8 mouse cellular contexts compared by ENCODE assay signal in the genomic region with DNA sequence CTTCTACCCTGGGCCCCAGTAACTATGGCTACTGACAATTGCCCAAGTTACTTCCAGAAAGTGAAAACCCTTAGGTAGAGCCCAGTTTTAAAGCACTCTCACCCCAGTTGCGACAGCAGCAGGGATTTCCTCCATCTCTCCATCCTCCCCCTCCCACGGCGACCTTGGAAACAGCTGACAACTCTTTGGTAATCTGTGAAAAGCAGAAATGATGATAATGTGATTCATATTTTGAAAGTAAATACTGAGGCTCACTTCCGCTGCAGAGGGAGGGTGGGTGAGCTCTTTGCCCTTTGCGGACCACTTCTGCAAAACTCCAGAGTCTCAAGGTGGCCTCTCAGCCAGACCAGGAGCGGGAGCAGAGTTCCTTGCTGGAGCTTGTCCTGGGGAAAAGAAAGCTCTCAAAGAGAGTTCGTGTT. TPM values are rescaled to one million over a fixed set of nuclear protein-coding genes. Genes with fewer than 3 reads are reported as not detected.
A peak's percentile ranks its signal among the peaks of the same experiment; 100 is the strongest.
DNase-seq lines count a peak whose midpoint lies in the region; ATAC-seq and TF ChIP-seq lines count a peak whose summit lies in the region.

No protein-coding gene starts in this region.

- no peak for TF ChIP-seq POLR2A in CH12.LX (IDR thresholded peaks at IDR 0.05; ENCODE audit: low read depth, low read length)

- 63% methylated on average over 7 of the region's 7 CpGs for WGBS in heart, embryonic 13.5 days
- 1% methylated on average over 7 of the region's 7 CpGs for WGBS in macrophage (ENCODE audit: missing documents)
- 76% methylated on average over 7 of the region's 7 CpGs for WGBS in forebrain, embryonic 10.5 days

- H3K9me3 ChIP-seq in CH12.LX (replicated peaks; ENCODE audit: low read length) = peaks cover 20% of the 10 kb centered on the region
- no peaks in the 10 kb centered on the region for H3K9me3 ChIP-seq in heart, embryonic 13.5 days
- H3K9me3 ChIP-seq in forebrain, embryonic 10.5 days = no peaks in the 10 kb centered on the region

- peak; percentile 98 for DNase-seq in heart, adult 11 months
- no peak for DNase-seq in heart, adult 8-10 months (ENCODE audit: low spot score)
- peak; percentile 66 for DNase-seq in CH12.LX (ENCODE audit: extremely low read depth)
- DNase-seq in forebrain, embryonic 10.5 days (ENCODE audit: extremely low spot score, low spot score) = no peak
- no peak for DNase-seq in left cerebral cortex, postnatal 4 days
- DNase-seq in right cerebral cortex, postnatal 4 days = no peak

- H3K36me3 ChIP-seq in CH12.LX (replicated peaks in 1 of 2; ENCODE audit: control insufficient read depth in 1 of 2, insufficient read depth in 1 of 2, low read length in 1 of 2) = peaks cover 0 to 2% of the 10 kb centered on the region in 2 experiments
- peaks cover 18% of the 10 kb centered on the region for H3K36me3 ChIP-seq in heart, embryonic 13.5 days
- no peaks in the 10 kb centered on the region for H3K36me3 ChIP-seq in macrophage (ENCODE audit: inconsistent target)
- H3K36me3 ChIP-seq in forebrain, embryonic 10.5 days (replicated peaks) = no peaks in the 10 kb centered on the region

- H3K27ac ChIP-seq in CH12.LX (ENCODE audit: insufficient read depth, low read depth) (no peak overlapping the region), macrophage (peak overlapping the region; percentile 88)
- H3K27ac ChIP-seq in heart, embryonic 13.5 days (replicated peaks) = 0 out of 2 replicates have a peak overlapping the region, but pooled peaks have one; percentile 5
- no peak overlapping the region for H3K27ac ChIP-seq in forebrain, embryonic 10.5 days

- H3K4me1 ChIP-seq in CH12.LX (ENCODE audit: control insufficient read depth in 1 of 2, insufficient read depth in 2 of 2) = peaks cover 20 to 57% of the 10 kb centered on the region in 2 experiments
- H3K4me1 ChIP-seq in heart, embryonic 13.5 days = peaks cover 59% of the 10 kb centered on the region
- peaks cover 28% of the 10 kb centered on the region for H3K4me1 ChIP-seq in forebrain, embryonic 10.5 days

- TF ChIP-seq CTCF in CH12.LX (conservative IDR thresholded peaks at IDR 0.05 in 1 of 2, IDR thresholded peaks at IDR 0.05 in 1 of 2; ENCODE audit: low read depth in 2 of 2, low read length in 2 of 2) = no peak

- TF ChIP-seq RAD21 in CH12.LX (IDR thresholded peaks at IDR 0.05; ENCODE audit: low read depth, low read length) = no peak

- peaks cover 2% of the 10 kb centered on the region for H3K27me3 ChIP-seq in CH12.LX (replicated peaks)
- peaks cover 10% of the 10 kb centered on the region for H3K27me3 ChIP-seq in heart, embryonic 13.5 days (replicated peaks)
- peaks cover 62% of the 10 kb centered on the region for H3K27me3 ChIP-seq in forebrain, embryonic 10.5 days (ENCODE audit: poor library complexity, severe bottlenecking)

- intact Hi-C loops in left cerebral cortex, postnatal 4 days (cut with DNase I) = no loop called here

- H3K9ac ChIP-seq in CH12.LX (ENCODE audit: insufficient read depth, low read depth) = no peak overlapping the region
- peak overlapping the region; percentile 91 for H3K9ac ChIP-seq in heart, embryonic 13.5 days

- no peak overlapping the region for H3K4me3 ChIP-seq in CH12.LX (replicated peaks in 1 of 3; ENCODE audit: low read depth in 2 of 3, low read length in 2 of 3, poor library complexity in 1 of 3)
- H3K4me3 ChIP-seq in heart, embryonic 13.5 days = peak overlapping the region; percentile 80
- H3K4me3 ChIP-seq in macrophage (ENCODE audit: inconsistent target) = no peak overlapping the region
- H3K4me3 ChIP-seq in forebrain, embryonic 10.5 days = no peak overlapping the region

- H3K79me2 ChIP-seq in CH12.LX (replicated peaks; ENCODE audit: control insufficient read depth, extremely low read depth, insufficient read depth, poor library complexity, severe bottlenecking) (no peaks in the 10 kb centered on the region), macrophage (ENCODE audit: inconsistent target) (peaks cover 26% of the 10 kb centered on the region)

- peak; percentile 84 for TF ChIP-seq EP300 in CH12.LX (IDR thresholded peaks at IDR 0.05; ENCODE audit: low read length)

- in situ Hi-C loops in CH12.LX (cut with MboI; ENCODE audit: low pct_ligation_motif_present, low pct_unique_long_range_greater_than_20kb, low sequenced_read_pairs) = no loop called here

- H3K4me2 ChIP-seq in CH12.LX (ENCODE audit: insufficient read depth, low read depth, poor library complexity, severe bottlenecking) = peak overlapping the region; percentile 69
- peak overlapping the region; percentile 95 for H3K4me2 ChIP-seq in heart, embryonic 13.5 days

- dilution Hi-C loops in CH12.LX (cut with MboI; ENCODE audit: extremely low pct_ligation_motif_present, extremely low pct_unique_long_range_greater_than_20kb, low sequenced_read_pairs) = no loop called here

- ATAC-seq in heart, embryonic 13.5 days (ENCODE audit: extremely low read depth, insufficient number of reproducible peaks, low FRiP score, low TSS enrichment) = no peak

TF ChIP-seq in CH12.LX, 34 proteins besides CTCF, POLR2A, EP300 and RAD21:
- TF ChIP-seq ZKSCAN1 (IDR thresholded peaks at IDR 0.05; ENCODE audit: borderline replicate concordance, low read depth, low read length) (no peak), SMC3 (IDR thresholded peaks at IDR 0.05; ENCODE audit: low read depth, low read length) (no peak), CHD2 (IDR thresholded peaks at IDR 0.05; ENCODE audit: low read length) (peak; percentile 44; the same call in 1 of the 2 replicates), IRF4 (IDR thresholded peaks at IDR 0.05; ENCODE audit: low read depth, low read length) (peak; percentile 89; the same call in 1 of the 2 replicates), RCOR1 (conservative IDR thresholded peaks at IDR 0.05; ENCODE audit: low read depth, low read length) (peak; percentile 60; the same call in 1 of the 2 replicates), MAFK (IDR thresholded peaks at IDR 0.05; ENCODE audit: insufficient replicate concordance, low read length) (0 out of 2 replicates have a peak, but pooled peaks have one; percentile 33), ELF1 (IDR thresholded peaks at IDR 0.05; ENCODE audit: low read depth, low read length) (peak; percentile 22; the same call in 1 of the 2 replicates), MYC (IDR thresholded peaks at IDR 0.05; ENCODE audit: low read depth, low read length) (no peak), TCF12 (IDR thresholded peaks at IDR 0.05; ENCODE audit: low read depth, low read length) (peak; percentile 31; the same call in 1 of the 2 replicates), ZNF384 (IDR thresholded peaks at IDR 0.05; ENCODE audit: low read depth, low read length) (no peak), ETS1 (conservative IDR thresholded peaks at IDR 0.05; ENCODE audit: low read depth, low read length) (peak; percentile 88), ZMIZ1 (IDR thresholded peaks at IDR 0.05; ENCODE audit: low read depth, low read length) (no peak), NRF1 (IDR thresholded peaks at IDR 0.05; ENCODE audit: low read depth, low read length) (no peak)

RNA-seq across cellular contexts. Expression of a gene that starts 3.6 kb away (rescaled TPM):
- total RNA-seq in heart, adult 8-10 months (2022) = 10 to 100 TPM; 40.3 to 74.6 (median 52.7) TPM
- total RNA-seq in CH12.LX (2012; rRNA removed) = not detected in 2 replicates
- 0.12 and 0.16 TPM in 2 replicates for total RNA-seq in CH12.LX (2014; rRNA removed)
- polyA plus RNA-seq in CH12.LX (2012; ENCODE audit: insufficient read length, low read depth) = 0.74 and 1.4 TPM in 2 replicates
- polyA plus RNA-seq in heart, embryonic 13.5 days (2015; fragmentation: Nextera tagmentation; extraction: Ambion mirVana) = 14.2 and 15.1 TPM in 2 replicates
- 10 to 100 TPM in 16 of 26 experiments, 1 to 10 TPM in 10; 4.1 to 68.4 (median 11.7) TPM for total RNA-seq in macrophage (2018; cell fraction: chromatin; rRNA removed)
- total RNA-seq in macrophage (2018; cell fraction: cytosol; rRNA removed) = 10 to 100 TPM in 25 of 26 experiments, 1 to 10 TPM in 1; 7.5 to 87.4 (median 24.8) TPM
- 10 to 100 TPM; 12.5 to 98.5 (median 28.2) TPM for total RNA-seq in macrophage (2018; cell fraction: nucleus; rRNA removed)
- polyA plus RNA-seq in macrophage (2018) = 3.1 to 17.3 TPM (median 5.7 TPM) in 3 replicates
- 2.6 and 3.0 TPM in 2 replicates for polyA plus RNA-seq in forebrain, embryonic 10.5 days (2016; fragmentation: Nextera tagmentation; extraction: Ambion mirVana)
- total RNA-seq in left cerebral cortex, postnatal 4 days (2021) = 10 to 100 TPM; 13.1 to 15.1 TPM

RNA-seq across cellular contexts. Expression of a gene that starts 17.4 kb away (rescaled TPM):
- total RNA-seq in heart, adult 8-10 months (2022) = 1 to 10 TPM; 5.4 to 8.3 (median 7.5) TPM
- total RNA-seq in CH12.LX (2012; rRNA removed) (16.4 and 18.3 TPM in 2 replicates), CH12.LX (2014; rRNA removed) (76.4 and 77.7 TPM in 2 replicates)
- polyA plus RNA-seq in CH12.LX (2012; ENCODE audit: insufficient read length, low read depth) (125 and 176 TPM in 2 replicates), macrophage (2018) (1.1 to 6.6 TPM (median 2.6 TPM) in 3 replicates)
- 15.9 and 19.4 TPM in 2 replicates for polyA plus RNA-seq in heart, embryonic 13.5 days (2015; fragmentation: Nextera tagmentation; extraction: Ambion mirVana)
- 1 to 10 TPM in 4 of 26 experiments, under 1 TPM in 3, not detected in 19; 0.82 to 1.6 (median 1.3) TPM for total RNA-seq in macrophage (2018; cell fraction: chromatin; rRNA removed)
- total RNA-seq in macrophage (2018; cell fraction: cytosol; rRNA removed) = 1 to 10 TPM; 1.2 to 3.9 (median 2.3) TPM
- 1 to 10 TPM in 10 of 26 experiments, under 1 TPM in 8, not detected in 8; 0.70 to 2.0 (median 1.1) TPM for total RNA-seq in macrophage (2018; cell fraction: nucleus; rRNA removed)
- polyA plus RNA-seq in forebrain, embryonic 10.5 days (2016; fragmentation: Nextera tagmentation; extraction: Ambion mirVana) = 36.7 and 41.7 TPM in 2 replicates
- 10 to 100 TPM; 18.5 to 19.4 TPM for total RNA-seq in left cerebral cortex, postnatal 4 days (2021)

Comparison
In these comparisons a context has a peak if more than half of its experiments do, and no peak if none do; other contexts are left out.
1. DNase-seq: peak in heart, adult 11 months (single experiment) and CH12.LX (single experiment); none in heart, adult 8-10 months (single experiment), forebrain, embryonic 10.5 days (single experiment), left cerebral cortex, postnatal 4 days (single experiment) and right cerebral cortex, postnatal 4 days (single experiment).
2. H3K27ac ChIP-seq: peak in heart, embryonic 13.5 days (single experiment) and macrophage (single experiment); none in CH12.LX (single experiment) and forebrain, embryonic 10.5 days (single experiment).